Mouse (Mus musculus): ENCODE data around the gene Acp7.

Gene Acp7

DNA sequence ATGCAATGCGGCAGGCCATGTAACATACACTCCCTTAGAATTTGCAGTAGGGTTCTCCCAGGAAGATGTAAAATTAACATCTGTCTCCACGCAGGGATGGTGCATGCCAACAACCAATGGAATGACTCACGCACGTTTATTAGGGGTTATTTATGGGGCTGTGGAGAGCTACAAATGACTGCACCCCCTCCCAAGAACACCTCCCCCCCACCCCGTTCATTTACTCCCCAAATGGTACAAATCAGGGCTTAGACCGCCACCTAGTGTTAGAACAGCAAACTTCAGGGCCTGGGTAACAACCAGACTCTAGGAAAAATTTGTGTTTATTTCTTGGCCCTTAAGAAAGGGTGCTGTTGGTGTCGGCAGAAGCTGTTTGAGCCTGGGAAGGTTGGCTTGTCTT, 29.5 kb downstream of the Acp7 start:
- peak in 1 of 2 experiments; percentile 66 for DNase-seq (ENCODE audit: low spot score in 2 of 2)

- peak in 1 of 2 experiments; percentile 74 for DNase-seq (ENCODE audit: low spot score in 2 of 2)
Measured at GRCm38 (mm10) chr7:28601029-28601428, 30.1 kb downstream of the Acp7 start.

DNA sequence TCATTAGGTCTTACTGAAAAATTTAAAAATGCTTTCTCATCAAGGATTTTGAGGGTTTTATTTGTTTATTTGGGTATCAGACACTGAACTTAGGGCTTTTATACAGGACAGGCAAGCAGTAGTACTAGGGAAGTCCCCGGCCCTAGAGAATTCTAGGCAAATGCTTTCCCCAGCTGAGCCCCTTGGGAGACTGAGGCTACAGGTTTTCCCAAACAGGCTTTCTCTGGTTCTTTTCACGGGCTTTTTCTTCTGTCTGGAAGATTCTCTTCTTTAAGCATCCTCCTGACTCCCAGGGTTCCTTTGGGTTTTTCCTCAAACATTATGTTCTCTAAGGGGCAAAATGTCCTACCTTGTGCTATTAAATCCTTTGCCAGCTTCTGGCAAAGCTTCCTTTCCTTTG, 32.2 kb downstream of the Acp7 start:
- no peak for DNase-seq (ENCODE audit: low spot score in 2 of 2)

GRCm38 (mm10) chr7:28597642-28598446, 33.3 kb downstream of the Acp7 start, which contains the start of the genes Samd4b and Pak4:
Samd4b (minus strand) TSS chr7:28598144.
Pak4 (minus strand) TSS chr7:28598185.
- peak; percentile 98 to 99 for DNase-seq (ENCODE audit: low spot score in 2 of 2)

DNA sequence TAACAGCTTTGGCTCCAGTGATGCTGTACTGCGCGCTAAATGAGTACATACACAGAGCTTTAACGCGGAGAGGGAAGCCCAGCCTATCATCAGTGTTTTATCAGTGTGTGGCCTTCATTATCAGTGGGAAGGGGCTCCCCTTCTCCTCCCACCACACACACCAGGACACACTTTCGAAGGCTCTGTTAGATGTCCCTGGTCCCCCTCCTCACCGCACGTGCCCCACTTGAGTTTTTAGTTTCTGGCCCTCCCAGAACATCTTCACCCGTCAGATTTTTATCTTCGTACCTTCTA, 33.9 kb downstream of the Acp7 start:
- DNase-seq (ENCODE audit: low spot score in 2 of 2), result no peak

DNA sequence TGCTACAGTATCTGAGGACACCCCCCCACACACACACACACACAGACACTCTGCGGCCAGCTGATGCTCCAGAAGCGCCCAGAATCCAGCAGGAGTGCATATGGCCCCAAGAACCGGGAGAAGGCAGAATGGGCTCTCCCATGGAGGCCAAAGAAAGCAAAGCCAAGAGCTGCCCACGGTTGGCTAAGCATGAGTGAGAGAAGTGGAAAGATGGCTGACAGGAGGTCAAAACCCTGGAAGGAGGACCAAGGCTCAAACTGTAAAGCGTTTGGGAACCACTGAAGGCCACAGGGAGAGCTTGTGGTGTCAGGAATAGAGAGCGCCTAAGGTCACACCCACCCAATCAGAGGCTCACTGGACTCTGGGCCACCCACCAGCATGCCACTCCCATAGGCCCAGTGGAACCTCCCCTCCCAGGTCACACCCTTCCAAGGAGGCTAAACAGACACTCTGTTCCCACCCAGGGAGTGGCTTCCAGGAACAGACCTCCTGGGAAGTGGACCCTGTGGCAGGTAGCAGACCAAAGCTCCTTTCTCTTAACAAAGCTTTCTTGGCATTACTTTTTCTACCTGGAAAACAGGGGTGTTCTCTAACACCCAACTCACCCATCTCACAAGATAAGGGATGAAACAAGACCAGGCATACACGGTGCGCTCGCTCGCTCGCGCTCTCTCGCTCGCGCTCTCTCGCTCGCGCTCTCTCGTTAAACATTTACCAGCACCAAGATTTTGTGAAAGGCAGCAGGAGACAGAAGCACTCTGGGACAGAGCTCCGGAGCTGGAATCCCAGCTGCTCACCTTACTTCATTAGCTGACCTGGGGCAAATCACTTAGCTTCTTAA, 34.5 kb downstream of the Acp7 start:
- peak in 1 of 2 experiments; percentile 53 for DNase-seq (ENCODE audit: low spot score in 2 of 2)

DNA sequence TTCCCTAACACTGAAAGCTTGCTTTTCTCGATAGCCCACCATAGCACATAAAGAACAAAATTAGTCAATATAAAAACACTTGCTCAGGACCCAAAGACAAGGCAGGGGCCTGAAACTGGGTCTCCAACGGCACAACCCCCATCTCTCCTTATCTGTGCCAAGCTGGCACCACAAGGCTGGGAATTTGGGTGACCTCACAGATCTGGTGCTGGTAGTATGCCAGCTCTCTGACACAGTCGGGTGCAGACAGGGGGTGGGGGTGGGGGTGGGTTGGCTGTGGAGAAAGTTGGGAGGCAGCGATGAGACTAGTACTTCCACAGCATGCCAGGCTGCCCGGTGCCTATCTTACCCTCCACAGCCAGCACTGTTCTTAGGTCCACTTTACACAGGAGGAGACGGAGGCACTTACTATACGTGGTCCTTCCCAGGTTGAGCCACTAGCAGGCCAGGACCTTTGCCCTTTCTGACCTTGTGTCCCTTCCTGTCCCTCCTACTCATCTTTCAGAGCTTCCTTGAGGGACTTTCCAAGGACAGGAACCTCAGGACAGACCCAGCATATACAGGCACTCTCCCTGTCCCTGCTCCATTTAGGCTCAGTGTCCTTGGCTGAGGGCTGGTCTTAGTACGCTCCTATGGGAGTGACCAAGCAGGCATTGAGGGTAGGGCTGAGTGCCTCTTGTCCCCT, 35.2 kb downstream of the Acp7 start:
- peak in 1 of 2 experiments; percentile 31 for DNase-seq (ENCODE audit: low spot score in 2 of 2)

DNA sequence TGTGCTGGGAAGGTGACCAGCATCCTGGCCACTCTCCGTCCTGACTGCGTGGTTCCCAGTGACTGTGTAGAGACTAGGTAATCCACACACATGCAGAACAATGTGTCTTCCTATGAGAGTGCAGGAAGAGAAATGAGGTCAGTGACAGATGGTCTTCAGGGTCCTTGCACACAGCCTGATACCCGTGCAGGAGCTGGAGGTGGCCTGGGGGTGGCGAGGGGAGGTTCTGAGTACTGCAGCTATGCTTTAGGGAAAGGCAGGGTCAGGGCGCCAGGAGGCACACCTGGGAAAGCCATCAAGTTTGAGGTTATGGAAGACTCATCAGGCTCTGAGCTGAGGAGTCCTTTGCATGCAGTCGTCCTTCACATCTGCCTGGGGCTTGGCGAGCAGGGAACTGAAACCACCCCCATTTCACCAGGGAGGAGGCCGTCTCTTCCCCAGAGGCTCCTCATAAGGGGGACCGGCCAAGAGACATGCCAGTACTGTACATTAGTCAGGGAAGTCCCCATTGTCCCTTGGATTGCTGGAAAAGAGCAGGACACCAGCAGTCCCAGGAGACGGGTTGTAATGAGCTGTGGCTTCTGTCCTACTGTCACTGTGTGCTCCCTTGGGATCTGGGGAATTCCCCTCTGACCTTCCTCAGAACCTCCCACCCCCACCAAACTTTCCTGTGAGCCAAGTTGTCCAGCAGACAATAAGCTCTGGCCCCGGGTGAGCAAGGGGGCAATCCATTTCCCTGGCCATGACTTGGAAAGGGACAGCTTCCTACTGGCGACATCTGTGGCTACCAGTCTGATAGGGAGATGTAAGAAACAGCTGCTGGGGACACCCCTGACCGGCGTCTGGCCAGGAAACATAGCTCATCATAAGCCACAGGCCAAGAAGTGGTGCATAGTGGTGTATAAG, 37.7 kb downstream of the Acp7 start:
- no peak for DNase-seq (ENCODE audit: low spot score in 2 of 2)

DNA sequence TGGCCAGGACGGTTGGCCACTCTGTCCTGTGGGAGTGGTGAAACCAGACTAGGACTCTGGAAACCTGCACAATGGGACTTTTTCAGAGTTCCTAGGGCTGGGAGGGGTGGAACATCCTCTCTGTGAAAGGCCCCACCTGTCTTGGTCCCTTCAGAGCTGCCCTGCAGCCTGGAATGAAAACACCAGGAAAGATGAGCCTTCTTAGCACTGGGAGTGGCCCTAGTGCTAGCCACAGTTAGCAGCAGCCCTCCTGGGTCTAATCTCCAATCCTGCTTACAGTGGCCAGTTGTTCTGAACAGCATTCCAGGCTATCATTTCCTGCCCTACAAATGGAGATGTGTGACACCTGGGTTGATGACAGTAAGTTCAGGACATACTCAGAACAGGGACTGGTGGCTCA, 39.3 kb downstream of the Acp7 start:
- no peak for DNase-seq (ENCODE audit: low spot score in 2 of 2)

DNA sequence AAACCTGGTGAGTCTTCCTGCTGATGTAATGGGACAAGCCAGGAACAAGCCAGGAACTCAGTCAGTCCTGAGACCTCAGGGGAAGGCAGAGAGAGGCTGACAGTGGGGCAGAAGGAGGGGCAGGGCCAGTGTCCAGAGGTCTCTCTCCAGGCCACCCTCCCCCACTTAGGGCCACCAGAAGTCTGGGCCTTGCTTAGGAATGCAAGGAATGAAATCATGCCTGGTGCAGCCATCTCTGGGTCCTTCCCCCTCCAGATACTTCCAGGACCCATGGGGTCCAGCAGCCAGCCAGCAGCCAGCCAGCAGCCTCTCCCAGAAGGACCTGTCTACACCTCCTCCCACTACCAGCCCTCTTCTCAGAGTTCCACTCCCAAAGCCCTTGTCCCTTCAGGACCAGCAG, 43.5 kb downstream of the Acp7 start:
- DNase-seq (ENCODE audit: low spot score in 2 of 2), result no peak

DNA sequence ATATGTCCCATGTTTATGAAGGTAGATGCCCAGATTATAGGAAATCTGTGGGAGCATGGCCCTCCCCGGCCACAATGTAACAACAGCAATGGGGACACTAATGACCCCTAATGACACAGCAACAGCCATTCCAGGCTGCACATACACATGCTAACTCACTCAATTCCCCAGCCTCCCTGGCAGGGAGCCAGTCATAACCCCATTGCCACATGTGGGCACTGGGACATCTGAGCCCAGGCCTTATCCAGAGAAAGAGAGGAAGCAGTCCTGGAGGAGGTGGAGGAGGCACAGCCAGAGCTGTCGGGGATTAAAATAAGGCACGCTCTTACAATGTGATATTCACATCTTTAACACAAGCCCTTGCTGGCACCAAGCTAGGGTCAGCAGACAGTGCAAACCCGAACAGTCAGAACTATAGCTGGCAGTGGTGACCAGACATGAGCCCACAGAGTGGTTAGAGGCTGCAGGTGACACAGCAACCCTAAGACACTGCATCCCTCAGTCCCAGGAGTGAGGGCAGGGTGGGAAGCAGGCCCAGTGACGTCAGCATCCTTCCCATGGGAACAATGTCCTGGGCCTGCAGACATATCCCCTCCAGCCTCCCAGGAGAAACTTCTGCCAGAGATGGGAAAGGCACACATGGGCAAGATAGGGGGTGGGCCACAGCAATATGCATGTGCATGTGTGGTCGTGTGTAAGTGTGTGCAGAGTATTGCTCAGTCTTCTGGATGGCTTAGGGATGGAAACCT, 44.3 kb downstream of the Acp7 start:
- DNase-seq (ENCODE audit: low spot score in 2 of 2), result no peak

GRCm38 (mm10) chr7:28585001-28585400, 46.1 kb downstream of the Acp7 start:
- no peak for DNase-seq (ENCODE audit: low spot score in 2 of 2)

DNA sequence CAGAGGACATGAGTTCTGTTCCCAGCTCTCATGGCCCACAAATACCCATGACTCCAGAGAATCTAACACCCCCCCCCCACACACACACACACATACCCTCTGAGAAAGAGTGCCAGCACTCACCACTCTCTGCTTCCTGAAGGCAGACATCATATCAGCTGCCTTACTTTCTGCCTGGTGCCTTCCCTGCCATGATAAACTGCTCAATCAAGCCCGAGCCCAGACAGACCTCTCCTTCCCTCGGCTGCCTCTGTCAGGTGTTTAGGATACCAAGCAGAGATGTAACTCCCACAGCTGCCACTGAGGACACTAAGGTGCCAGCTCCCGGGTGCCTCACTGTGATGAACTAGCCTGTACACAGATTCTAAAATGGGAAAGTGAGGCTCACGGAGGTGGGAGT, 46.7 kb downstream of the Acp7 start:
- DNase-seq (ENCODE audit: low spot score in 2 of 2), result no peak

DNA sequence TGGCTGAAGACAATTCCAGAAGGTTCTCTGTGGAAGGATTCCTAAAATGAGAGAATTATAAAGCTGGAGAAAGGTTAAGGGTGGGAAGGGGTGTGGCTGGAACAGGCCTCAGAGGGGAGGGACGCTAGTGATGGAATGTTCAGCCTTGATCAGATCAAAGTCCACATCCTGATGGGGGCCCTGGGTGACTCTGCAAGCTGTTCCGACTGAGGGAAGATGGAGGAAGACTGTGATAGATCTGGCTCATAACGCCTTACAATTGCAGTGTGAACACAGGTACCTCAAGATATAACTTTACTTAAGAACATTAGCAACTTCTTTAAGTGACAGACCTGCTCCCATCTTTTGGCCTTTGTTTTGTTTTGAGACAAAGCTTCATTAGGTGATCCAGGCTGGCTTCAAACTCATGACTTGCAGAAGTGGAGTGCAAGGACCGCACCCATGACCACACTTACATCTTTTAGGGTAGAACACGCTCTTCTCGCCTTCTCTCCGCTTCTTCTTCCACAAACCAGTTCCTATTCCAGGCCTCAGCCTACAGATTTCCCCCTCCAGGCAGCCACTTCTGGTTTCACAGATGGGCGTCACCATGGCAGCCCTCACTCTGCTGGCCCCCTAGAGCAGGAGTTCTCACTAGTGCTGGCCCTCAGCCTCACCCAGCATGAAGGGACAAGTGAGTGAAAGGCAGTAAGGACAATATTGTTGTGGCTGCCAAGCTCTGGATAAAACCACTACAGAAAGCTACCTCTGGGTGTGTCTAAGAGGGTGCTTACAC, 47.4 kb downstream of the Acp7 start:
- DNase-seq (ENCODE audit: low spot score in 2 of 2), result no peak

- no peak for DNase-seq (ENCODE audit: low spot score in 2 of 2)
Measured at GRCm38 (mm10) chr7:28582841-28583240, 48.3 kb downstream of the Acp7 start.

DNA sequence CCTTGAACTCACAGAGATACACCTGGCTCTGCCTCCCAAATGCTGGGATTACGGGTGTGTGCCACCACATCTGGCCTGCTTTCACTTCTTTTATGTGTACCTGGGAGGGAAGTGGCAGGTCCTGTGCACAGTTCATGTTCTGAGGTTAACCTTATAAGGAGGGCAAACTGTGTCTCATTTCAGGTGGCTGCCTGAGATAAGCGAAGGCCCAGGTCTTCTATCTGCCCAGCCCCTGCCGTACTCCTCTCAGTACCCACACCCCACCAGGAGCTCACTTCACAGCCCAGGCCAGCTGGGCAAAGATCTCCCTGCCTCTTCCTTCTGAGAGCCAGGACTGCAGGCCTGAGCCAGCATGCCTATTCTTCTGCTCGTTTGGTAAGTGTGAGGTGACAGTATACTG, 49.4 kb downstream of the Acp7 start:
- DNase-seq (ENCODE audit: low spot score in 2 of 2), result no peak

DNA sequence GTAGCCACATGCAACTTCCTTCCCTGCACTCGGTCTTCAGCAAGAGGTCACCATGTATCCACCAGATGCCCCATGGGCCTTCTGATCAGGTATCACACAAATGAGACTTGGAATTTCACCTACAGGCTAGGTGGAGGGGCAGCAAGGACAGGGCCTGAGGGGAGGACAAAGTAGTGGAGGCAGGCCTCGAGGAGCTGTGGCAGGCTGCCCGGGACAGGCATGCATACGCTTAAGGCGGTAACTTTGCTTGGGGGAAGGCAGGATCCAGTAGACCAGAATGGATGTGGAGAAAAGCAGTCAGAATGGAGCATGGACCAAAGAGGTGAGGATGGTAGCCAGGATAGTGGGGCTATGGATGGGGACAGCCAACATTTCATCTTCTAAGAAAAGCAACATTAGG, 51.3 kb downstream of the Acp7 start:
- DNase-seq (ENCODE audit: low spot score in 2 of 2), result no peak

DNA sequence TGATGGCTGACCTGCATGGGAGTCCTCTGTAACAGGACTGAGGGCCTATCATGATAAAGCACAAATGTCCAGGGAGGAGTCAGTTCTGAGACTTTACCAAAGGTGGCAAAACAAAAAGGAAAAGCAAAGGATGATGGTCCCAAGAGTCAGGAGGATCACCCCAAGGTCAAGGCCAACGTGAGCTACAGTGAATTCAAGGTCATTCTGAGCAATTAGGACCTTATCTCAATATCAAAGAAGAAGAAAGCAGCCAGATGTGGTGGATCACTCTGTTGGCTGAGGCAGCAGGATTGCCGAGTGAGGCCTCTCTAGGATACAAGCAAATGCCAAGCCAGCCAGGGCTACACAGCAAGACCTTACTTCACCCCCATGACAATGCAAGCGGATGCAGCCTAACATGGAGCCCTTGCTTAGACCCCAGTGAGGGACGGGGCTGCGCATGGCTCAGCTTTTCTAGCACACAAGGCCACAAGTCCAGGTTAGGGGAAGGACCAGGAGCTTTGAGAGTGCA, 52.5 kb downstream of the Acp7 start:
- DNase-seq (ENCODE audit: low spot score in 2 of 2), result no peak

DNA sequence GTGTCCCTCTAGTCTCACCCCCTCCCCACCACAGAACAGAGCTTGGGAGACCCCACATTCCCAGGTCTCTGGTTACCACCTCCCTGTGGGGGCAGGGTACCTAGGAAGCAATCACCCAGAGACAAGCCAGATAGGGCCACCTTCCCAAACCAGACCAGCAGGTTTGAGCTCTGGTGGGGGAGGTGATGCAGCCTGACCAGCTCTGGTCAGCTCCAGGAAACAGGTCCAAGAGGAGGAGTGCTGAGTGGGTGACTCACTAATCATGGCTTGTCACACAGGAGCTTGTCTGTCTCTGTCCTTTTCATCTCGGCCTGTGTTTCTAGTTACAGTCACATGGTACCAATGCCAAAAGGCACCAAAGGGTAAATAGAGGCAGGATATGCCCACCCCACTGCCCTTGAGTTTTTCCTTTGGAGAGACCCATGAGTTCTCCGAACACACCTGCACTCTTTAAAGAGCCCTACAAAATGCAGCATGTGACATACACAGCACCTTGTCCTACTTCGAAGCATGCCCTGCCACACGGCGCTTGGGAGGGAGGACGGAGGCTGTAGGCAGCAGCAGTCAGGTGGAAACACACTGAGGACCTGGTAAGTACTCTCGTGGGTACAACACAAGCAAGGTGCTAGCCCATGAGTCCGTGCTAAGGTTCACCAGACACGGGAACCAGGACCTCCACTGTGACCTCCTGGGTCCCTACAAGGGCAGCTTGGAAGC, 53.1 kb downstream of the Acp7 start:
- DNase-seq (ENCODE audit: low spot score in 2 of 2), result no peak
